Mouse (Mus musculus): ENCODE results near the gene Aldh1l1. TPM values are rescaled to one million over a fixed set of nuclear protein-coding genes. Genes with fewer than 3 reads are reported as not detected.

The Aldh1l1 gene
- polyA plus RNA-seq, 1 experiment from 2014 or later, result 1.2 TPM

DNA sequence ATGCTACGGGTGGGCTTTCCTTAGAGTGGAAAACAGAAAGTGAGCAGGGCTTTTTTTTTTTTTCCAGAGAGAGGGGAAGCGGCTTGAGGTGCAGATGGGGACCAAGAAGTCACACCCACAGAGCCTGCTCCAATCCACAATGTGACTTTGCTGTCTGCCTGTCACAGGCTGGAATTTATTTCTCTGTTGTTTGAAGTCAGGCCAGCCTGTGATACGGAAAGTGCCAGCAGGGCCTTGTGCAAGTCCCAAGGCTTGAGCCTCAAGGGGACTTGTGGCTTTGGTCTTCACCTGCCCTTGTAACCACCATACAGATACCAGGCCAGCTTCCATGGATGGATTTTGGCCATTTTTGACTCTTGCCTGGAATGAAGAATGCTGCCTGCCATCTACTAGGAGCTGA lies 32.7 kb downstream of the Aldh1l1 start:
- no peaks in the 10 kb centered on the region for H3K4me1 ChIP-seq (ENCODE audit: control insufficient read depth, insufficient read depth, low read length)
- 40% methylated on average over 3 of the region's 3 CpGs for WGBS (ENCODE audit: insufficient replicate concordance)
- H3K36me3 ChIP-seq (ENCODE audit: control insufficient read depth, insufficient read depth, low read length), result no peaks in the 10 kb centered on the region
- no peak overlapping the region for H3K4me3 ChIP-seq (ENCODE audit: low read depth, low read length)
- ATAC-seq (replicated peaks; ENCODE audit: insufficient number of reproducible peaks, low FRiP score, low TSS enrichment), result no peak
- no peak overlapping the region for H3K9ac ChIP-seq (ENCODE audit: low read depth, low read length)
- H3K9me3 ChIP-seq (replicated peaks; ENCODE audit: control insufficient read depth, low read length), result no peaks in the 10 kb centered on the region
- H3K27me3 ChIP-seq (ENCODE audit: control insufficient read depth, insufficient read depth, low read length), result no peaks in the 10 kb centered on the region
- H3K4me2 ChIP-seq, result no peak overlapping the region
- no peak overlapping the region for H3K27ac ChIP-seq (ENCODE audit: low read depth, low read length)

DNA sequence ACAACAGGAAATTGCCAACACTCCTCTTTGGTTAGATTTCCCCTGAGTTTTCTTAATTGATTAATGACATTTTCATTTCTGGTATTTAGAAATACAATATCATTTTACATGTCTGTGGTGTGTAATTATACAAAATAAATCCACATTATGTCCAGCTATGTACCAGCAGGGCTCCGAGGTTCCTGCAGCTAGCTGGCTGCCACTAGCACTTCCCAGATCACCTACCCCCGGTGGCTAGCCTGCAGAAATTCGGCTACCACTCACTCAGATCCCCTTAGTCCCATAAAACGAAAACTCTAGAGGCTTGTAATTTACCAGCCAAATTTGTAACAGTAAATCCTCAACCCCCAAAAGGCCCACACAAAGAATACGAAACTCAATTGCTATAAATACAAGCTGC lies 33.1 kb downstream of the Aldh1l1 start:
- Histone ChIP-seq H3K4me1 (ENCODE audit: control insufficient read depth, insufficient read depth, low read length) (no peaks in the 10 kb centered on the region), H3K4me3 (ENCODE audit: low read depth, low read length) (no peak overlapping the region), H3K27ac (ENCODE audit: low read depth, low read length) (no peak overlapping the region), H3K4me2 (no peak overlapping the region), H3K36me3 (ENCODE audit: control insufficient read depth, insufficient read depth, low read length) (no peaks in the 10 kb centered on the region), H3K27me3 (ENCODE audit: control insufficient read depth, insufficient read depth, low read length) (no peaks in the 10 kb centered on the region), H3K9me3 (replicated peaks; ENCODE audit: control insufficient read depth, low read length) (no peaks in the 10 kb centered on the region), H3K9ac (ENCODE audit: low read depth, low read length) (no peak overlapping the region)
- no peak for ATAC-seq (replicated peaks; ENCODE audit: insufficient number of reproducible peaks, low FRiP score, low TSS enrichment)
- 50% methylated on average over 5 of the region's 5 CpGs for whole genome bisulfite sequencing (ENCODE audit: insufficient replicate concordance)

DNA sequence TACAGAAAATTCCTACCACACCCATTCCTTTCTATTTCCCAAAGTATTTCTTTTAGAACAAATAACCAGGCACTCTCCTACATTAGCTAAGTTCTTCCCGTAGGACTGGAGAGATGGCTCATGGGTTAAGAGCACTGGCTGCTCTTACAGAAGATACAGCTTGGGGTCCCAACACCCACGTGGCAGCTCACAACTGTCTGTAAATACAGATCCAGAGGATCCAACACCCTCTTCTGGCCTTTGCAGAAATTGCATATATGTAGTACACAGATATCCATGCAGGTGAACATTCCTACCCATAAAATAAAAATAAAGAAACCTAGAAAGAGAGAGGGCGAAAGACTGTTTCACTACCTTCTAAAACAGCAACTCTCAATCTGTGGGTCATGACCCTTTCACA lies 40.2 kb downstream of the Aldh1l1 start:
- Histone ChIP-seq H3K9ac (ENCODE audit: low read depth, low read length) (no peak overlapping the region), H3K27me3 (ENCODE audit: control insufficient read depth, insufficient read depth, low read length) (no peaks in the 10 kb centered on the region), H3K4me1 (ENCODE audit: control insufficient read depth, insufficient read depth, low read length) (no peaks in the 10 kb centered on the region), H3K4me3 (ENCODE audit: low read depth, low read length) (no peak overlapping the region), H3K9me3 (replicated peaks; ENCODE audit: control insufficient read depth, low read length) (no peaks in the 10 kb centered on the region), H3K4me2 (no peak overlapping the region), H3K36me3 (ENCODE audit: control insufficient read depth, insufficient read depth, low read length) (no peaks in the 10 kb centered on the region), H3K27ac (ENCODE audit: low read depth, low read length) (no peak overlapping the region)
- WGBS (ENCODE audit: insufficient replicate concordance), result 65% methylated on average over 3 of the region's 3 CpGs
- ATAC-seq (replicated peaks; ENCODE audit: insufficient number of reproducible peaks, low FRiP score, low TSS enrichment), result no peak

DNA sequence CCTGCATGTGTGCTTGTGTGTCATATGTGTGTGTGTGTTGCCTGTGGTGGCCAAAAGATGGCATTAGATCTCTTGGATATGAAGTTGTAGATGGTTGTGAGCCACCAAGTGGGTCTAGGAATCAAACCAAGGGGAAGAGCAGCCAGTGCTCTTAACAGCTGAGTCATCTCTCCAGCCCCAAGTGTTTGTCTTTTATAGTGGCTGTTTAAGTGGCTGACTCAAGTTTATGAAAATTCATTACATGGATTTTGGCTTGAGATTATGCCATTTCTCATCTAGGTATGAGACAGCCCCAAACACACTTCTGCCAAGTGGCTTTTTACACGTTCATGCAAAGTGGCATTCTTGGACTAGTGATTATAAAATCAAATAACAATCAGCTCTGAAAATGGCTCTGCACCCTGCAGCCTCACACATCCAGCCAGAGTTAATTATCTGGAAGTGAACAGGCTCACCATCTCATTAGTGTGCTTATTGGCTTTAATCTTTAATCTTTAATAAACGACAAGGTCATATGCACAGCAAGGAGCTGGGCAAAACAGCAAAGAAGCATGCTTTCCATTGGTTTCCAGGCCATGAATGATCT lies 43.3 kb downstream of the Aldh1l1 start:
- H3K9me3 ChIP-seq (replicated peaks; ENCODE audit: control insufficient read depth, low read length), result no peaks in the 10 kb centered on the region
- no peak overlapping the region for H3K4me2 ChIP-seq
- 66% methylated on average over 2 of the region's 2 CpGs for WGBS (ENCODE audit: insufficient replicate concordance)
- H3K9ac ChIP-seq (ENCODE audit: low read depth, low read length), result no peak overlapping the region
- no peaks in the 10 kb centered on the region for H3K4me1 ChIP-seq (ENCODE audit: control insufficient read depth, insufficient read depth, low read length)
- H3K36me3 ChIP-seq (ENCODE audit: control insufficient read depth, insufficient read depth, low read length), result no peaks in the 10 kb centered on the region
- H3K4me3 ChIP-seq (ENCODE audit: low read depth, low read length), result no peak overlapping the region
- H3K27me3 ChIP-seq (ENCODE audit: control insufficient read depth, insufficient read depth, low read length), result no peaks in the 10 kb centered on the region
- no peak overlapping the region for H3K27ac ChIP-seq (ENCODE audit: low read depth, low read length)
- no peak for ATAC-seq (replicated peaks; ENCODE audit: insufficient number of reproducible peaks, low FRiP score, low TSS enrichment)

DNA sequence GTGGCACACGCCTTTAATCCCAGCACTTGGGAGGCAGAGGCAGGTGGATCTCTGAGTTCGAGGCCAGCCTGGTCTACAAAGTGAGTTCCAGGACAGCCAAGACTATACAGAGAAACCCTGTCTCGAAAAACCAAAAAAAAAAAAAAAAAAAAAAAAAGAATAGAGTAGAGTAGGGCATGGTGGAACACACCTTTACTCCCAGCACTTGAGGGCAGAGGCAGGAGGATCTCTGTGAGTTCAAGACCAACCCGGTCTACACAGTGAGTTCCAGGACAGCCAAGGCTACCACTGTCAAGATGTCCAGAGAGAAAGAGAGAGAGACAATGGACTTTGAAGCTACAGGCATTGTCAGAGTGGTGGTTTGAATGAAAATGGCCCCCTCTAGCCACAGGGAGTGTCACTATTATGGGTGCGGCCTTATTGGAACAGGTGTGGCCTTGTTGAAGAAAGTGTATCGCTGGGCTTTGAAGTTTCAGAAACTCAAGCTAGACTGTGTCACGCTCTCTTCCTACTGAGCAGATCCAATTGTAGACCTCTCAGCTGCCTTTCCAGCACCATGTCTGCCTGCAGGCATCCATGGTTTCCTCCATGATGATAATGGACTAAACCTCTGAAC lies 46.5 kb downstream of the Aldh1l1 start:
- Histone ChIP-seq H3K9ac (ENCODE audit: low read depth, low read length) (no peak overlapping the region), H3K27me3 (ENCODE audit: control insufficient read depth, insufficient read depth, low read length) (no peaks in the 10 kb centered on the region; the same call in 1 of the 2 replicates), H3K9me3 (replicated peaks; ENCODE audit: control insufficient read depth, low read length) (no peaks in the 10 kb centered on the region), H3K4me1 (ENCODE audit: control insufficient read depth, insufficient read depth, low read length) (no peaks in the 10 kb centered on the region), H3K4me2 (no peak overlapping the region), H3K36me3 (ENCODE audit: control insufficient read depth, insufficient read depth, low read length) (no peaks in the 10 kb centered on the region), H3K4me3 (ENCODE audit: low read depth, low read length) (no peak overlapping the region), H3K27ac (ENCODE audit: low read depth, low read length) (no peak overlapping the region)
- 87% methylated on average over 6 of the region's 7 CpGs for WGBS (ENCODE audit: insufficient replicate concordance)
- ATAC-seq (replicated peaks; ENCODE audit: insufficient number of reproducible peaks, low FRiP score, low TSS enrichment), result no peak

DNA sequence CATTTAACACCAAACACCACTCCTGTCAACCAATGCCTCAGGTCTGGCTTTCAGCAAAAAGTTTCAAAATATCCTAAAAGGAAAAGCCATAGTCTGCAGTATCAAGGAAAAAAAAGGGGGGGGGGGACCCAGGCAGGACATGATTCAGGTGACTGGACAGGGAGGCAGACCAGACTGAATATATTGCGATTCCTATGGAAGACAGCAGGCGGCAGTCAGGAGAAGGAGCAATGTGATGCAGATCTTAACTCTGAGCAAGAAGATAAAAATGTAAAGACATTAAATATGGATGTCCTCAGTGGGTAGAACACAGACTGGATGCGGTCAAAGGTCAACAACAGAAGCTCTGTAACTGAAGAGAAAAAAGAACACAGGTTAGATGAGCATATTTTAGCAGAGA lies 47.3 kb downstream of the Aldh1l1 start:
- no peak overlapping the region for H3K4me3 ChIP-seq (ENCODE audit: low read depth, low read length)
- H3K4me2 ChIP-seq, result no peak overlapping the region
- no peaks in the 10 kb centered on the region for H3K36me3 ChIP-seq (ENCODE audit: control insufficient read depth, insufficient read depth, low read length)
- no peaks in the 10 kb centered on the region; the same call in 1 of the 2 replicates for H3K27me3 ChIP-seq (ENCODE audit: control insufficient read depth, insufficient read depth, low read length)
- H3K27ac ChIP-seq (ENCODE audit: low read depth, low read length), result no peak overlapping the region
- WGBS (ENCODE audit: insufficient replicate concordance), result 73% methylated on average over 3 of the region's 3 CpGs
- no peak overlapping the region for H3K9ac ChIP-seq (ENCODE audit: low read depth, low read length)
- H3K9me3 ChIP-seq (replicated peaks; ENCODE audit: control insufficient read depth, low read length), result no peaks in the 10 kb centered on the region
- no peaks in the 10 kb centered on the region for H3K4me1 ChIP-seq (ENCODE audit: control insufficient read depth, insufficient read depth, low read length)
- no peak for ATAC-seq (replicated peaks; ENCODE audit: insufficient number of reproducible peaks, low FRiP score, low TSS enrichment)

DNA sequence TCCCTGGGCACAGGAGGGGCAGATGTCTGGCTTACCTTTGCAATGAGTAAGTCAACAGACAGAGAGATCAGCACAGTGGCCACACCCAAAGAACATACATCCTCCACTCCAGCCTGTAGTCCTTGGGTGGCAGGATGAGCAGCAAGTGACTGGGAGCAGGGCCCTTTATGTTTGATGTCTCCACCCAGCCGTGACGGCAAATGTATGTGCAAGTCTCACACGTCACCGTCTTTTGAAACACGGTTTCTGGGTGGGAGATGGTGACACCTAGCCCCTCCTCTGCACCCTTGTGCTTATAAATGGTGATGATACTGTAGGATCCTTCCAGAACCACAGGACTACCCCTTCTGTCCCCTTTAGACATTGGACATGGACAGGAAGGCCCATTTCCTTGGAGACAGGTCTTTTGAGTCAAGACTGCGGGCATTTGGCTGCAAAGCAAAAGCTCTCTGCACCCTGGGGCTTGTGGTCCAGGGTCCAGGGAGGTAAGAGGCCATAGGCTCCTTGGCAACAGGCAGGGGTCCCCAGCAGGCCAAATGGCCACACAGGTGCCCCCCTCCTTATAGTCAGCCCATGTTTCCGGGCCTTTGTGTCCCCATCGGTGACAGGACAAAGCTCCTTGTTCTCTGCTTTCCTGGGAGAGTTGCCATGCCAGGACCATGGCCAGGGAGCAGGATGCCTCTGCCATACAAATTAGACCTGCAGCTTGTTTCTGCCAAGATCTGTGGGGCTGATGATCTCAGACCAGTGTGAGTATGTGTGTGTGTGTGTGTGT lies 48.7 kb downstream of the Aldh1l1 start:
- WGBS (ENCODE audit: insufficient replicate concordance), result 67% methylated on average over 8 of the region's 8 CpGs
- ATAC-seq (replicated peaks; ENCODE audit: insufficient number of reproducible peaks, low FRiP score, low TSS enrichment), result no peak
- Histone ChIP-seq H3K4me2 (no peak overlapping the region), H3K4me3 (ENCODE audit: low read depth, low read length) (no peak overlapping the region), H3K27ac (ENCODE audit: low read depth, low read length) (no peak overlapping the region), H3K9ac (ENCODE audit: low read depth, low read length) (no peak overlapping the region), H3K4me1 (ENCODE audit: control insufficient read depth, insufficient read depth, low read length) (no peaks in the 10 kb centered on the region), H3K27me3 (ENCODE audit: control insufficient read depth, insufficient read depth, low read length) (no peaks in the 10 kb centered on the region; the same call in 1 of the 2 replicates), H3K36me3 (ENCODE audit: control insufficient read depth, insufficient read depth, low read length) (no peaks in the 10 kb centered on the region), H3K9me3 (replicated peaks; ENCODE audit: control insufficient read depth, low read length) (no peaks in the 10 kb centered on the region)

DNA sequence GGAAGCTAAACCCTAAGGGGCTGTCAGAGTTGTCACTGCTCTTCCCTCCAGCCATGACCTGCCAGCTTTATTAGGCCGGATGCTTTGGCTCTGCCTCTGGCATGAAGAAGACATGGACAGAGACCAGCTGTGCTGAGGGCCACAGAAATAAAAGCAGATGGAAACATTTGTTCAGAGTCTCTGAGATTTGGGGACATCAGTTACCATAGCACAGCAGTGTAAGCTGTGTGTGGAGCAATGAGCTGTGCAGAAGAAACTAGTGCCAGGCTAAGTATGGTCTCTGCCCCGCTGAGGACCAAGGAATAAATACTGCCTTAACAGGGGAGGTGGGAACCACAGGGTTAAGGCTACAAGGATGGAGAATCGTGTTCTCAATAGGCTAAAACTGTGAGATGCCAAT lies 50.6 kb downstream of the Aldh1l1 start:
- no peak overlapping the region for H3K27ac ChIP-seq (ENCODE audit: low read depth, low read length)
- WGBS (ENCODE audit: insufficient replicate concordance), result 54% methylated on average over 3 of the region's 3 CpGs

More for the DNA sequence above, 50.6 kb downstream of the Aldh1l1 start:
- H3K36me3 ChIP-seq (ENCODE audit: control insufficient read depth, insufficient read depth, low read length), result no peaks in the 10 kb centered on the region
- no peaks in the 10 kb centered on the region for H3K4me1 ChIP-seq (ENCODE audit: control insufficient read depth, insufficient read depth, low read length)
- H3K27me3 ChIP-seq (ENCODE audit: control insufficient read depth, insufficient read depth, low read length), result peaks cover 7% of the 10 kb centered on the region
- no peaks in the 10 kb centered on the region for H3K9me3 ChIP-seq (replicated peaks; ENCODE audit: control insufficient read depth, low read length)
- no peak for ATAC-seq (replicated peaks; ENCODE audit: insufficient number of reproducible peaks, low FRiP score, low TSS enrichment)
- no peak overlapping the region for H3K4me2 ChIP-seq
- no peak overlapping the region for H3K4me3 ChIP-seq (ENCODE audit: low read depth, low read length)
- no peak overlapping the region for H3K9ac ChIP-seq (ENCODE audit: low read depth, low read length)

Measured in heart, embryonic 11.5 days (tissue).